Mouse (Mus musculus) embryonic fibroblast, embryonic 13.5 days (primary cell): ENCODE results near the gene Porcn.

Experiments used
- CTCF ChIP-seq: IDR thresholded peaks from 2 replicates; pipeline ENCODE4 v1.5.1; 2011; ENCODE audit warnings: mild to moderate bottlenecking, control low read depth, low read length, moderate library complexity, borderline replicate concordance; ENCODE audit not compliant: insufficient read depth
- POLR2A ChIP-seq: IDR thresholded peaks from 2 replicates; pipeline ENCODE4 v1.6.1; 2011; ENCODE audit warnings: low read depth, mild to moderate bottlenecking, control low read depth, low read length, moderate library complexity

- no peak for TF ChIP-seq POLR2A
- TF ChIP-seq CTCF, result no peak
These were observed 17.1 kb upstream of the Porcn start for GRCm38 (mm10) chrX:8223473-8223872.
